Mouse (Mus musculus) thymus, postnatal 25 days (tissue): ENCODE data around the gene Rnf223.

Source experiments
- DNase-seq: peaks from one replicate; pipeline ENCODE4 v3.0.0; 2022

The Rnf223 gene

DNA sequence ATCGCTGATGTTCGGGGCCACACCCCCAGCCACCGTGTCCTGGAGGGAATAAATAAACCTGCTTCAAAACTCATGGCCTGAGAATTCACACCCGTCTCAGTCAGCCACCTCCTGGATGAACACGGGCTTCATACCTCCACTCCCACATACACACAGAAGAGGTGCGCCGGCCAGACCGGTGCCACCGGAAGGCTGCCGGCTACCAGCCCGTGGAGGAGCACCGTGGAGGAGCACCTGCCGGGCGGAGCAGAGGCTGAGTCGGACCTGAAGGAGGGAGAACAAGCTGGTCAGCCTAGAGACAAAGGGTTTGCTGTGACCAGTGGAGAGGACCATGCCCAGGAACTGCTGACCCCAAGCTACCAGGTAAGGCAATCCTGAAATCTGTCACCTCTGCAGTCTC lies at the start of gene Rnf223:
TSS of gene Rnf223 (plus strand) at position 78 of the 400 bp plus-strand sequence.
- DNase-seq: no peak

- DNase-seq: no peak
Observed at GRCm38 (mm10) chr4:156082621-156083234, 47.6 kb upstream of the Rnf223 start.

DNA sequence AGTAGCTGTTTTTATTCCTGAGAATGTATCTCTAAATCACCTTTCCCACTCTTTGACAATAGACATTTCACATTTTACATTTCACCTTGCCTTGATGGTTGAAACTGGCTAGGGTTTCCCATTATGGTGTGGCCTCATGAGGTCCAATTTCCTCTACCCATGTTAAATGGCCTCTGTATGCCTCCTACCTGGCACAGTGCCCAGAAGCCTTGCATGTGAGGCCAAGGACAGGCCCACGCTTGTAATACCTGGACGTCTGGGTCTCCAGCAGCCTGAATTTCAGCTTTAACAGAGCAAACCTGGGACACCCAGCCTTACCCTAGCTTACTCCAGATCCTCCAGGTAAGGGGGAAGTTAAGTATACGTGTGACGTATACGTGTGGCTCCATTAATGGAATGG lies 47.0 kb upstream of the Rnf223 start:
- DNase-seq: no peak

- no peak for DNase-seq
Observed at GRCm38 (mm10) chr4:156084096-156084879, 46.0 kb upstream of the Rnf223 start.

GRCm38 (mm10) chr4:156085256-156085655 lies 45.1 kb upstream of the Rnf223 start:
- DNase-seq: no peak

DNA sequence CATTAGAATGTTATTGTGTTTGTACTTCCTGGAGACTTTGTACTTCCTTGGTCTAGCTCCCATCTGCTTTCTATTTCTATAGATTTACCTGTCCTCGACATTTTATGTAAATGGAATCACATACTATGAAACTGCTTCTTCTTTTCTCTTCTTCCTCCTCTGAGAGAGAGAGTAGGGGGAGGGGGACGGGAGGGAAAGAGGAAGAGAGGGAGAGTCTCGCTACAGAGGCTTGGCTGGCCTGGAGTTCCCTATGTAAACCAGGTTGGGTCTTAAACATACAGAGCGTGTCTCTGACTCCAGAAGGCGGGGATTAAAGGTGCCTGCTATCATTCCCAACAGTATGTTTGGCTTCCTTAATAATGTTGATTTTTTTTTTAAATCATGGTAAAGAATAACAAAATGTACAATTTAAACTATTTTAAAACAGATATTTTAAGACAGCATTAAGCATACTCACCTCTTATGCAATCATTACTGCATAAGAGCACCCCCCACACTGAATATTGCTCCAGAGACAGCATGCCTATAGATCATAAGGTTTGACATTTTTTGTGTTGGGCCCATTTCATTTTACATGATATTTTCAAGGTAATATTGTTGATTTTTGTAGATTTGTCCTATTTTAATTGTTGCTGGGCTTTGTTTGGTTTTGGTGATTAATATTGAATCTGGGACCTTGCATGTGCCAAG lies 42.8 kb upstream of the Rnf223 start:
- no peak for DNase-seq

- no peak for DNase-seq
Observed at GRCm38 (mm10) chr4:156091236-156091635, 39.1 kb upstream of the Rnf223 start.

DNA sequence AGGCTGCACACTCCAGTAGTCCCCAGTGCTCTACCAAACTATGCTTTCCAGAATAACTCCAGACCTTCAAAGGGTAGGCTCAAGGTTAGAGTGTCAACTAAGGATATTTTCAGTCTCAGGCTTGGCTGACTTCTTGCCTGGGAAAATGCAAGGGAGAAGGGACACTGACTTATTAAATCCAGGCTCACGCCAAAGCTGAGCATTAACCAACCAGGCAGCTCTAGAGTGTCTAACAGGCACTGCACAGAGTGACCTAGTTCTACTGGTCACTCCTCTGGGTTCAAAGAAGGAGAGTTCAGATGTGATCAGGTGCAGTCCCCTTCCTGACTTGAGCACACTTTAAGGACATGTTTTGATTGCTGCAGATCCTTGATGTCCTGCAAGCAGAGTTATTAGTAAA lies 37.5 kb upstream of the Rnf223 start:
- no peak for DNase-seq

DNA sequence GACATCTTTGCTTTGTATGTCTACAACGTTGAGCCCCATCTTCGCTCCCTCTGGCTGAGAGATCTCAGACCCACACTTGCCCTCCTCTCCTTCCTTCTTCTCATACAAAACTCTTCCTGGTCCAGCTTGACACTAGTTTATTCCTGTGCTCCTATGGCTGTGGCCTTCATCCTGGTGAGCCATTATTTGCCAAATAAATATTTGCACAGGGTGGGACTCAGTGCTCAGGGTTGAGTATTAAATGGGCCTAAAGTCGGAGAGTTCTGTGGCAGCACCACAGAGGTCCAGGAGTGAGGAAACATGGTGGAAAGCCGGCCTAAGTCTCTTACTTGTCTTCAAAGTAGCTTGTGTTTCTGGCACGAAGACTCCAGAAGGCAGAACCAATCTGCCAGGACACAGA lies 36.6 kb upstream of the Rnf223 start:
- no peak for DNase-seq

DNA sequence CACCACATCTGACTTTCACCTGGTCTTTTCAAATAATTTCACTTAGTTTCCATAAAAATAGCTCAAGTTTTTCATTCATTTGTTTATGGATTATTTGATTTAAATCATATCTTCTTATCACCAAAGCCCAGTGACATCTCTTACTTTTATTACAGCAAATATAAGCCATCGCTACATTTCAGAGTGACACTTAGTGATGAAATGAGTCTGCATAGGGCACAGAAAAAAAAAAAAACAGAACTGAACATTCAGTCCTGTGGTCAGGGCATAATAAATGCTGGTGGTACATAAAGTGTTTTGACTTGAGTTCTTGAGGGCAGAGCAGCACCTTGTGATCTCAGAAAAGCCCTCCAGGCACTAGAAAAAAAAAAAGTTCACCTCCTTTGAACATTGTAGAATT lies 34.1 kb upstream of the Rnf223 start:
- DNase-seq: no peak

DNA sequence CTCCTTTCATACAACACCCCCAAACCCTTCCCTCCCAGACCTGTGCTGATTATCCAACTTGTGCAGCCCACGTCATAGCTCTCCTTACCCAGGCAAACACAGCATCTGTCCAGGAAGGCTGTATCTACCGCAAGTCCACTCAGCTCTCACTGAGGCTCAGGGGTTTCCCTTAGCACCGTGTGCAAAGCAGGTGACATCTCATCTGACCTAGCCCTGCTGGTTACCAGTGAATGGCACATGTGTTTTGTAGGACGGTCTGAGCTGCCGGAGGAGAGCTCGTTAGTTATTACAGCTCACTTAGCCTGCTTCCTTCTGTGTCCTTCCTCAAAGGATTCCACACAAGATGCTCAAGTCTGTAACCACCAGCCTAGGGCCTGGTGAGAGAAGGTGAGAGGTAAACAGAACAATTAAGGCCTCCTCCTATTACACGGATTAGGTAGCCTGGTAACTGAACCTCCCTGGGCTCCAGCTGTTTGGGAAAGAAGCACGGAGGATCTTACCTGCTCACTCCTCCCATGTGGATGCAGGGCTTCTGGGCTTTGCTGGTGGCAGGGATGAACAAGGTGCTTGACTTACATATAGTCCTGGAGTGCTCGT lies 32.4 kb upstream of the Rnf223 start:
- no peak for DNase-seq

GRCm38 (mm10) chr4:156099427-156099826 lies 30.9 kb upstream of the Rnf223 start:
- no peak for DNase-seq

DNA sequence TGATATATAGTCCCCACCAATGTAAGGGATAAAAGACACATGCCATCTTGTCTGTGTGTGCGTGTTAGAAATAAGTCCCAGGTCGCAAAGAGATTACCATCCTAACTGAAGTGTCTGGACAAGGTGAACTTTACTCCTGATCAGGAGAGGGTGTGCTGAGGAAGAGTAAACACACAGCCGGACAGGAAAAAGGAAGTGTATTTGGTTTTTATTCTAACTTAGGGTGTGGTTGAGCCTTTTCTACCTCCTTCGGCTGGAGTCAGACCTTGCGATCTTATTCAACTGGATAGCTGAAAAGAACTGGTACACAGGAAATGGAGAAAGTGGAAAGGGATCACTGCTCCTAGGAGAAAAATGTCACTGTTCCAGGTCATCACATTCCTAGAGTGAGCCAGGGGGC lies 29.8 kb upstream of the Rnf223 start:
- no peak for DNase-seq

DNA sequence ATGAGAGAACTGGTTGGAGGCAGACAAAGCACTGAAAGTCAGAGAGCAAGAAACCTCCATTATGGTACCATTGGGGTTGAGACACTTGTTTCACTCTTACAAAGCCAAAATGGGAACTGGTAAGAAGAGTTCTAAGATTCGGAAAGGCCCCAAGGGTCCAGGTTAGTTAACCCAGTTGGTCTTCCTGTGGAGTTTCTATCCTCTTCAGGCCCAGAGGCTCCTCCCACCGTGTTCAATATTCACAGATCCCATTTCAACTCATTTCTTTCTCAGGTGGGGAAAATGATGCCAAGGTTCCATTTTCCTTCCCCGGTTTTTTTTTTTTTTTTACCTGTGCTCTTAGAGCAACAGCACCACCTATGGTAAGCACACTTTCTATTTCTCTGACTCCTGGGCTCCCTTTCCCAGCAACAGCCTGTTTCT lies 28.8 kb upstream of the Rnf223 start:
- no peak for DNase-seq

DNA sequence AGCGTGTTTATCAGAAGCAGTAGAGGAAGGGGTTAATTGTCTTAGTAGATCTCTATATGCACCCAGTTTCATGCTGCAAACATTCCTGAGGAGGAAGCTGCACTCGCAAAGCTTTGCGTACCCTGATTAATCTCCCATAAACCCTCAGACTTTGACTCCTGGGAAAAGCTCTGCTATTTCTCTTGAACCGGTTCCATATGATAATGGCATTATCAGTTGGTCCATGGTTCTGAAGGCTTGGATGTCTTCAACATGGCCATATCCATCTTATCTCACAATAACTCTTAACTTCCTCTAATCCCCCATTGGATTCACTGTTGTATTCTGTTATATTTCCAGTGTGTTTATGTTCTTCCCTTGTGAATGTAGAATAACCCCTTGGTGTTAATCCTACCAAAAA lies 27.0 kb upstream of the Rnf223 start:
- no peak for DNase-seq

DNA sequence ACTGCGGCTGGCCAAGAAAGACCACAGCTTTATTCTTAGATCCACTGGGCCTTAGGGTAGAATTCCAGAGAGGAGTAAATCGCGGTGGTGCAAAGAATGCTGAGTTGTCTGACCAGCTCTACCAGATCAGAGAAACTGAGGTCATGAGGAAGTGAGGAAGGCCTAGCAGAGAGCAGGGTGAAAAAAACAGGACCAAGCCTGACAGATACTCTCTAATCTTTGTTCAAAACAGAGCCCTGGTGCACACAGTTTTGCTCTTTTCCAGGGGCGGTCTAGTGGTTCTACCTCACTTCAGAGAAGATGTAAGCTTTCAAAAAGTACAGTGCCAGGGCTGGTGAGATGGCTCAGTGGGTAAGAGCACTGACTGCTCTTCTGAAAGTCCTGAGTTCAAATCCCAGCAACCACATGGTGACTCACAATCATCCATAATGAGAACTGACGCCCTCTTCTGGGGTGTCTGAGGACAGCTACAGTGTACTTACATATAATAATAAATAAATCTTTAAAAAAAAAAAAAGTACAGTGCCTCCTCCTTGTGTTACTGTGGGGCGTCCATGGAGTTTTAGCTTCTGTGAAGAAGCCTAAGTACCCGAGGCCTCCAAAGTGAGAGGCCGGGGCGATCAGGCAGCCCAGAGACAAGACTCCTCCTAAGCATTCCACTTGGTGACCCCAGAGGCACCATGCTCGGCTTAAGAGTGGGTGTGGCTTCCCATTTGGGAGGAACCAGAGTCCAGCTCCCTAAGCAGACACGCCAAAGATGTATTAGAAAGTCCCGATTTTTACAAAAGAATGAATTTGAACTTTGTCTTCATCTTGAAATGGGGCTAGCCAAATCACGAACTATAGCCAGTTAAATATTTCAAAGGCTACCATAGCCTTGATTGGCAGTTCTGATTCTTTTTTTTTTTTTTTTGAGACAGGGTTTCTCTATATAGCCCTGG lies 21.4 kb upstream of the Rnf223 start:
- DNase-seq: peak; percentile 33

DNA sequence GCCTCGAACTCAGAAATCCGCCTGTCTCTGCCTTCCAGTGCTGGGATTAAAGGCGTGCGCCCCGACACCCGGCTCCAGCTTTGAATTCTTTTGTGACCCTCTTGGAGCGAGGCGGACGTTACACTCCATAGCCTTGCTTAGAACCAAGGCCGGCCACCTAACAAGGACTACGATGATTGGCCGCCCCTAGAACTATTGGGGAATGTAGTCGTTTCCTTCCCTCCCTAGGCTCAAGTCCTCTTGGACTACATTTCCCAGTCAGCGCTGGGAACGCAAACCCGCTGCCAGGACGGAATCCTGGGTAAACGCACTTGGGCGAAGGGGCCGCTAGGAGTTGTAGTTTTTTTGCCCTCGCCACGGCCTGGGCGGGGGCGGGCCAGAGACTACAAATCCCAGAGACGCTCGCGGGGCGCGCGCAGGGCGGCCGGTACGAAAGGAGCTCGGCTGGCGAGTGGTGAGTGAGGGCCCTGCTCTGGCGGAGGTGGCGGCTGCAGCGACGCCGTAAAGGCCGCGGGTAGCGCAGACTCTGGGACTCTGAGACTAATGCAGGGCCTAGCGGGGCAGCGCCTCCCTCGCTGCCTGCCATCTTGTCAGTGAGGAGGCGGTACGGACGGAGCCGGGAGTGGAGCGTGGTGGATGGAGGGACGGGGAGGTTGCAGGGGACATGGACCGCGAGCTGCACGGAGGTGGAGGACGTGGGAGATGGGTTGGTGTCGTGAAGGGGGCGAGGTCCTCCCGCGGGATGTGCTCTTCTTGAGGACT lies 20.6 kb upstream of the Rnf223 start, which contains the start of gene 9430015G10Rik:
TSS of gene 9430015G10Rik (plus strand) at position 413 of the 762 bp plus-strand sequence.
- DNase-seq: peak; percentile 98

DNA sequence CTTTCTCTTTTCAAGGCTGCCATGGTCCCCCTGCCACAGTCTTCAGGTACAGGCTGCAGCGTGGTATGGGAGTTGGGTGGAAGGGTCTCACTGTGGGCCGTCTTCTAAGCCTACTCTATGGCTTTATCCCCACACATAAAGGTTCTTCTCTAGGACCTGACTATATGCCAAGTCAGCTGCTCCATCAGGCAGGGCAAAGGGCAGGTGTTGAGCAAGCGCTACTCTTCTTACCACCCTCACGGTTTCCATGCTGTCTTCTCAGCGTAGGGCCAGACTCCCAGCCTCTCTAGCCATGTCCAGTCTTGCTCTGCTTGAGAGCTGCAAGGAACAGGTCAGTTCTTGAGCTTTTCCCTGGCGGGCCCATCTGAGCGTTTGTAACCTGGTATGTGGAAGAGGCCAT lies 6.2 kb upstream of the Rnf223 start:
- no peak for DNase-seq

- no peak for DNase-seq
Observed at GRCm38 (mm10) chr4:156125393-156125792, 4.9 kb upstream of the Rnf223 start.

DNA sequence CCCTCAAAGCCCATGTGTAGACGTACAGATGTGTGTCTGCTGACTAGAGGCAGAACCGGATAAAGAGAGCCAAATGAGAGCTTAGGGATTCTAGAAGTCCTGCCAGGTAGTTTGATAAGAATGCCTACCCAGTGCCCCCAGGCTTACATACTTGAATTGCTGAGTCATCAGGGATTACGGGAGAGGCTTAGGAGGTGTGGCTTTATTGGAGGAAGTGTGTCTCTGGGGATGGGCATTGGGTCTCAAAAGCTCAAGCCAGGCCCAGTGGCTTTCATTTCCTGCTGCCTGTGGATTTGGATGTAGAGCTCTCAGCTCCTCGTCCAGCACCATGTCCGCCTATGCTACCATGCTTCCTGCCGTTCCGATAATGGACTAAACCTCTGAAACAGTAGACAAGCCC lies 3.5 kb upstream of the Rnf223 start:
- DNase-seq: no peak

DNA sequence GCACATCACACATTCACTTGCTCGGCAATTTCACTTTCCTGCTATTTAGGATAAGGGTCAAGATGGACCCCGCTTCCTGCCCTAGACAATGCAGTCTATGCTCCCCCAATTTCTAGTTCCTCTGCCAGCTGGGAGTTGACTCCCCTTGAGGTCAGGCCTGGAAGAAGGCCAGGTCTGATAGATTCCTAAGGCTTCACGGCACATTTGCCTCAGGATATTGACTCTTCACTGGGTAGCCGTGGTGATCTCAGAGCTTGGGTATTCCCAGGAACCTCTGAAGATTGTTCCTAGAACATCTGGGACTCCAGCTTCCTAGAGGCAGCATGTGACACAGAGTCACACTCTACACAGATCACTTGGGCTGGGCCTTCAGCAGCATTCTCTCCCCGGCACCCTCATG lies 1.6 kb upstream of the Rnf223 start:
- no peak for DNase-seq

DNA sequence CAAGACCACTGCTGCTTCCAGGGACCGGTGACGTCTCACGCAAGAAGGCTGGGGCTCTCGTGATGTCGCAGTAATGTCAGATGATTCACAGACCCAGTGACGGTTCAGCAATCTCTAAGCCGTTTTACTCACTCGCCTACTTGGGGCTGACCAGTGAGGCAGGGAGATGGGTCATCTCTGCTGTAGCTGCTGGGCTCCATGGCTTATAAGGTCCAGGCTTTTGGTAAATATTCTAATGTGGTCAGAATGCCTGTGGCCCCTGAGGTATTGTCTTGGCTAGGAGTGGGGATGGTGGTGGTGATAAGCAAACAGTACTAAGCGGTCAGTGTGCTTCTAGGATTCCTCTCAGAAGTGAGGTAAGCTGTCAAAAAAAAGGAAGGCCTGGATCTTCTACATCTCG lies 627 bp downstream of the Rnf223 start:
- DNase-seq: no peak
